Comparison of ENCODE assay signal across 32 mouse cellular contexts in the genomic region with DNA sequence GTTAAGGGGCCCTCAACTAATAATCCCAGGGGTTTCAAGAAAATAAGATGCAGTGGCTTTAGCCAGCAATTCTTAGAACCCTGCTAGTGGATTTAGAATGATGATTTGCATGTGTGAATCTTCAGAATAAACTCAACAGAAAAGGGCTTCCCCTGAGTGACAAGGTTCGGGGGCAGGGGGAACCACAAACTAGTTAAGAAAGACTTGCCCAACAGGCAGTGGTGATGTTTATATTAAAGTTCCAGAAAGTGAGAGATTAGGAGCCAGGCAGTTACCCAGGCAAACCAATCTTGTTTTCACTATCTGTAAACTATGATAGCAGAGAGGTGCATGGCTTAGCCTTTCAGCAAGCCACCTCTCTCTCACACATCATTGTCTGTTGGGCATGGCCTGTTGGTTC. TPM values are rescaled to one million over a fixed set of nuclear protein-coding genes. Genes with fewer than 3 reads are reported as not detected.
DNase-seq lines count a peak whose midpoint lies in the region; ATAC-seq and TF ChIP-seq lines count a peak whose summit lies in the region.
"Had no signal": no experiment of that assay in that cellular context is flagged by ENCODE, and none has a peak within 500 bp of the region (broad histone marks: within the 10 kb centered on the region; RNA-seq: fewer than 3 reads in every experiment).

No protein-coding gene starts in this region.

- peaks cover 62% of the 10 kb centered on the region for H3K4me1 ChIP-seq in heart, embryonic 10.5 days
- peaks cover 75% of the 10 kb centered on the region for H3K4me1 ChIP-seq in heart, embryonic 15.5 days (replicated peaks)
- H3K4me1 ChIP-seq in heart, postnatal 0 days (ENCODE audit: control insufficient read depth, insufficient read depth): peaks cover 24% of the 10 kb centered on the region
- H3K4me1 ChIP-seq: embryonic facial prominence, embryonic 15.5 days; limb, embryonic 12.5 days had no signal

- H3K36me3 ChIP-seq in heart, embryonic 10.5 days: peaks cover 62% of the 10 kb centered on the region
- peaks cover 39% of the 10 kb centered on the region for H3K36me3 ChIP-seq in heart, embryonic 15.5 days
- H3K36me3 ChIP-seq in heart, postnatal 0 days (replicated peaks; ENCODE audit: control insufficient read depth, insufficient read depth, low read length): peaks cover 58% of the 10 kb centered on the region

- peak overlapping the region; percentile 33; the same call in 1 of the 2 replicates for H3K9ac ChIP-seq in heart, embryonic 15.5 days
- H3K9ac ChIP-seq in heart, postnatal 0 days (replicated peaks; ENCODE audit: low read depth, low read length): no peak overlapping the region
- H3K9ac ChIP-seq: embryonic facial prominence, embryonic 15.5 days; forebrain, embryonic 12.5 days; forebrain, postnatal 0 days; hindbrain, embryonic 13.5 days; limb, embryonic 12.5 days; lung, embryonic 15.5 days; midbrain, embryonic 13.5 days; neural tube, embryonic 13.5 days had no signal

- no peaks in the 10 kb centered on the region for H3K27me3 ChIP-seq in heart, embryonic 10.5 days (ENCODE audit: insufficient read depth, poor library complexity, severe bottlenecking)
- H3K27me3 ChIP-seq in heart, embryonic 15.5 days: no peaks in the 10 kb centered on the region
- no peaks in the 10 kb centered on the region for H3K27me3 ChIP-seq in heart, postnatal 0 days (ENCODE audit: control insufficient read depth, insufficient read depth, low read length)
- H3K27me3 ChIP-seq: embryonic facial prominence, embryonic 15.5 days; limb, embryonic 12.5 days; lung, embryonic 15.5 days had no signal

- no peak for TF ChIP-seq EP300 in heart, postnatal 0 days (IDR thresholded peaks at IDR 0.05; ENCODE audit: low read depth)

- no peak overlapping the region for H3K4me3 ChIP-seq in heart, embryonic 10.5 days
- no peak overlapping the region for H3K4me3 ChIP-seq in heart, embryonic 15.5 days
- no peak overlapping the region for H3K4me3 ChIP-seq in heart, postnatal 0 days (ENCODE audit: low read depth, low read length)
- H3K4me3 ChIP-seq: embryonic facial prominence, embryonic 10.5 days; embryonic facial prominence, embryonic 15.5 days; forebrain, embryonic 12.5 days; hindbrain, embryonic 13.5 days; limb, embryonic 12.5 days; lung, embryonic 15.5 days; midbrain, embryonic 13.5 days; neural tube, embryonic 13.5 days had no signal

- H3K4me2 ChIP-seq in heart, embryonic 15.5 days: no peak overlapping the region
- H3K4me2 ChIP-seq in heart, postnatal 0 days (ENCODE audit: low read depth, low read length): no peak overlapping the region
- H3K4me2 ChIP-seq: embryonic facial prominence, embryonic 15.5 days; forebrain, embryonic 12.5 days; hindbrain, embryonic 13.5 days; limb, embryonic 12.5 days; liver, embryonic 11.5 days; lung, embryonic 15.5 days; midbrain, embryonic 13.5 days; neural tube, embryonic 13.5 days had no signal

- peak overlapping the region; percentile 57; the same call in 1 of the 2 replicates for H3K27ac ChIP-seq in heart, embryonic 10.5 days
- H3K27ac ChIP-seq in heart, embryonic 15.5 days: peak overlapping the region; percentile 83
- H3K27ac ChIP-seq in heart, postnatal 0 days (ENCODE audit: low read depth): peak overlapping the region; percentile 56
- H3K27ac ChIP-seq: embryonic facial prominence, embryonic 10.5 days; embryonic facial prominence, embryonic 15.5 days; forebrain, embryonic 12.5 days; hindbrain, embryonic 13.5 days; kidney, postnatal 0 days; limb, embryonic 12.5 days; lung, embryonic 15.5 days; midbrain, embryonic 13.5 days; neural tube, embryonic 13.5 days had no signal

- WGBS in heart, embryonic 10.5 days: 52% methylated on average over 1 of the region's 1 CpGs
- WGBS in heart, embryonic 15.5 days: 47% methylated on average over 1 of the region's 1 CpGs
- WGBS in heart, postnatal 0 days: 62% methylated on average over 1 of the region's 1 CpGs

- TF ChIP-seq CTCF in heart, postnatal 0 days (IDR thresholded peaks at IDR 0.05; ENCODE audit: low read depth): no peak

- H3K9me3 ChIP-seq in heart, embryonic 10.5 days: no peaks in the 10 kb centered on the region
- no peaks in the 10 kb centered on the region for H3K9me3 ChIP-seq in heart, embryonic 15.5 days (replicated peaks)
- no peaks in the 10 kb centered on the region for H3K9me3 ChIP-seq in heart, postnatal 0 days (replicated peaks; ENCODE audit: control insufficient read depth, low read length)
- H3K9me3 ChIP-seq: embryonic facial prominence, embryonic 10.5 days; embryonic facial prominence, embryonic 15.5 days; forebrain, embryonic 12.5 days; hindbrain, embryonic 13.5 days; limb, embryonic 12.5 days; lung, embryonic 15.5 days; midbrain, embryonic 13.5 days; neural tube, embryonic 13.5 days had no signal

- no peak for DNase-seq in heart, embryonic 10.5 days (ENCODE audit: low spot score)
- no peak for DNase-seq in heart, adult 8-10 months (ENCODE audit: low spot score)
- DNase-seq in heart, postnatal 4 days: no peak
- no peak for DNase-seq in heart, postnatal 0 days (ENCODE audit: low spot score)
- no peak for DNase-seq in cerebellum, adult 8-10 months
- DNase-seq in cerebellum, postnatal 25 days: no peak
- DNase-seq: adrenal gland, postnatal 25 days; cerebellum, adult 18-20 months; forebrain, postnatal 0 days; gastrocnemius, postnatal 10 days; kidney, adult 8-10 months; kidney, postnatal 4 days; layer of hippocampus, postnatal 36 days; lung, postnatal 36 days; right cerebral cortex, postnatal 4 days; thymus, adult 2 months; thymus, postnatal 36 days had no signal

- no peak for ATAC-seq in heart, embryonic 15.5 days (replicated peaks; ENCODE audit: insufficient number of reproducible peaks, insufficient read depth, low FRiP score, low read depth)
- no peak for ATAC-seq in heart, postnatal 0 days (ENCODE audit: insufficient read depth, low read depth)
- ATAC-seq: CD4-positive, CD25-positive, alpha-beta regulatory T cell, adult 4 months; forebrain, postnatal 0 days; intestine, embryonic 16.5 days; midbrain, embryonic 13.5 days had no signal

RNA-seq across cellular contexts. Expression of gene Csrp3, which starts 15.1 kb away (rescaled TPM):
- 905 and 1,263 TPM in 2 replicates for polyA plus RNA-seq in heart, embryonic 10.5 days (2016; fragmentation: Nextera tagmentation; extraction: Ambion mirVana)
- total RNA-seq in heart, adult 8-10 months (2022): 1,000 to 10,000 TPM; 2,121 to 2,549 (median 2,255) TPM
- 1,541 and 1,964 TPM in 2 replicates for polyA plus RNA-seq in heart, embryonic 15.5 days (2015; fragmentation: Nextera tagmentation; extraction: Ambion mirVana)
- total RNA-seq in heart, postnatal 4 days (2021): 1,000 to 10,000 TPM; 1,381 to 1,460 TPM
- total RNA-seq in heart, postnatal 0 days (2014; rRNA removed; ENCODE audit: low replicate concordance): 1,353 and 1,464 TPM in 2 replicates
- 1,907 and 1,928 TPM in 2 replicates for polyA plus RNA-seq in heart, postnatal 0 days (2015; fragmentation: Nextera tagmentation; extraction: Ambion mirVana)
- total RNA-seq: adrenal gland, postnatal 25 days; forebrain, postnatal 0 days; layer of hippocampus, postnatal 36 days; left cerebral cortex, postnatal 10 days had no signal
- polyA plus RNA-seq: brain, embryonic 14.5 days; CD4-positive, CD25-positive, alpha-beta regulatory T cell, adult 4 months; forebrain, postnatal 0 days; kidney, postnatal 0 days had no signal

RNA-seq across cellular contexts. Expression of gene Zdhhc13, which starts 43.9 kb away (rescaled TPM):
- 34.8 and 37.7 TPM in 2 replicates for polyA plus RNA-seq in heart, embryonic 10.5 days (2016; fragmentation: Nextera tagmentation; extraction: Ambion mirVana)
- 10 to 100 TPM; 11.2 to 13.8 (median 12.7) TPM for total RNA-seq in heart, adult 8-10 months (2022)
- polyA plus RNA-seq in heart, embryonic 15.5 days (2015; fragmentation: Nextera tagmentation; extraction: Ambion mirVana): 29.0 and 31.2 TPM in 2 replicates
- total RNA-seq in heart, postnatal 4 days (2021): 10 to 100 TPM; 21.2 to 22.6 TPM
- 51.6 and 58.5 TPM in 2 replicates for total RNA-seq in heart, postnatal 0 days (2014; rRNA removed; ENCODE audit: low replicate concordance)
- polyA plus RNA-seq in heart, postnatal 0 days (2015; fragmentation: Nextera tagmentation; extraction: Ambion mirVana): 26.9 and 29.5 TPM in 2 replicates

RNA-seq across cellular contexts. Expression of gene E2f8, which starts 48.7 kb away (rescaled TPM):
- 21.9 and 25.4 TPM in 2 replicates for polyA plus RNA-seq in heart, embryonic 10.5 days (2016; fragmentation: Nextera tagmentation; extraction: Ambion mirVana)
- 1 to 10 TPM in 3 of 4 experiments, under 1 TPM in 1; 0.87 to 2.1 (median 1.2) TPM for total RNA-seq in heart, adult 8-10 months (2022)
- 15.6 and 18.9 TPM in 2 replicates for polyA plus RNA-seq in heart, embryonic 15.5 days (2015; fragmentation: Nextera tagmentation; extraction: Ambion mirVana)
- 10 to 100 TPM; 17.6 to 18.5 TPM for total RNA-seq in heart, postnatal 4 days (2021)
- 5.8 and 5.9 TPM in 2 replicates for total RNA-seq in heart, postnatal 0 days (2014; rRNA removed; ENCODE audit: low replicate concordance)
- polyA plus RNA-seq in heart, postnatal 0 days (2015; fragmentation: Nextera tagmentation; extraction: Ambion mirVana): 3.0 and 3.5 TPM in 2 replicates
